Mouse (Mus musculus) G1E (cell line): ENCODE measurements at regions not wholly inside any gene's neighbourhood (a gene's known extent, or its start where the extent isn't known, plus 50 kb on each side); places are given as distances from the start of the nearest gene placed in this dataset.

Source experiments
- ATAC-seq: 2 replicates; pipeline ENCODE4 v1.8.0; 2016; ENCODE audit warnings: mild to moderate bottlenecking; ENCODE audit not compliant: insufficient number of reproducible peaks, poor library complexity, low FRiP score, severe bottlenecking; ENCODE audit errors: extremely low read depth
- DNase-seq: peaks from one replicate; pipeline ENCODE4 v3.0.0; 2012; ENCODE audit warnings: low spot score
- H3K27me3 ChIP-seq: 2 replicates; pipeline ENCODE4 v1.6.1; 2012; ENCODE audit warnings: mild to moderate bottlenecking, low read length, inconsistent platforms; ENCODE audit not compliant: insufficient read depth
- H3K36me3 ChIP-seq: replicated peaks from 2 replicates; pipeline ENCODE3; 2012; ENCODE audit warnings: mild to moderate bottlenecking, inconsistent platforms
- H3K4me1 ChIP-seq: 2 replicates; pipeline ENCODE4 v1.6.1; 2012; ENCODE audit warnings: low read depth, low read length, inconsistent platforms, mixed read lengths; ENCODE audit not compliant: insufficient read depth
- H3K4me3 ChIP-seq: 2 replicates; pipeline ENCODE4 v1.5.1; 2012; ENCODE audit warnings: low read depth, mild to moderate bottlenecking, inconsistent platforms, low read length, moderate library complexity, mixed read lengths
- H3K9me3 ChIP-seq: replicated peaks from 2 replicates; pipeline ENCODE4 v1.6.1; 2012; ENCODE audit warnings: inconsistent platforms
- CTCF ChIP-seq: IDR thresholded peaks from 2 replicates; pipeline ENCODE4 v1.5.1; 2012; ENCODE audit warnings: low read depth, low read length, inconsistent platforms, mixed read lengths
- GATA1 ChIP-seq: IDR thresholded peaks from 2 replicates; pipeline ENCODE4 v1.6.1; 2012; ENCODE audit warnings: borderline replicate concordance, low read length, inconsistent platforms, mixed read lengths
- GATA2 ChIP-seq: IDR thresholded peaks from 2 replicates; pipeline ENCODE4 v1.6.1; 2012; ENCODE audit warnings: low read depth, low read length, inconsistent platforms, borderline replicate concordance
- POLR2AphosphoS5 ChIP-seq: IDR thresholded peaks from 2 replicates; pipeline ENCODE4 v1.6.1; 2012; ENCODE audit warnings: low read depth, low read length, inconsistent platforms; ENCODE audit not compliant: insufficient replicate concordance
- TAL1 ChIP-seq: conservative IDR thresholded peaks from 2 replicates; pipeline ENCODE4 v1.6.1; 2012; ENCODE audit warnings: low read depth, low read length, inconsistent platforms, mixed read lengths

GRCm38 (mm10) chr16:51107421-51107820 is 516.5 kb upstream of the Ccdc54 start:
- H3K4me3 ChIP-seq = no peak overlapping the region
- no peaks in the 10 kb centered on the region for H3K36me3 ChIP-seq
- DNase-seq = no peak
- H3K27me3 ChIP-seq = no peaks in the 10 kb centered on the region
- TF ChIP-seq POLR2AphosphoS5 (no peak), TAL1 (no peak), CTCF (no peak), GATA2 (no peak), GATA1 (no peak)
- no peak for ATAC-seq
- H3K9me3 ChIP-seq = no peaks in the 10 kb centered on the region
- no peaks in the 10 kb centered on the region for H3K4me1 ChIP-seq

- H3K4me3 ChIP-seq = no peak overlapping the region
- no peaks in the 10 kb centered on the region for H3K4me1 ChIP-seq
- H3K9me3 ChIP-seq = no peaks in the 10 kb centered on the region
- H3K27me3 ChIP-seq = no peaks in the 10 kb centered on the region
- DNase-seq (no peak), ATAC-seq (no peak)
- no peaks in the 10 kb centered on the region for H3K36me3 ChIP-seq
- TF ChIP-seq GATA1 (no peak), POLR2AphosphoS5 (no peak), CTCF (no peak), GATA2 (no peak)
These were observed 495.6 kb upstream of the Ccdc54 start for GRCm38 (mm10) chr16:51086556-51086955.

- no peak for ATAC-seq
- H3K27me3 ChIP-seq = no peaks in the 10 kb centered on the region
- H3K9me3 ChIP-seq = no peaks in the 10 kb centered on the region
- TF ChIP-seq GATA1 (no peak), CTCF (no peak), POLR2AphosphoS5 (no peak), GATA2 (no peak), TAL1 (no peak)
- no peak for DNase-seq
- H3K4me1 ChIP-seq = no peaks in the 10 kb centered on the region
- no peaks in the 10 kb centered on the region for H3K36me3 ChIP-seq
- H3K4me3 ChIP-seq = no peak overlapping the region
These were observed 489.2 kb upstream of the Ccdc54 start for GRCm38 (mm10) chr16:51080146-51080545.

GRCm38 (mm10) chr16:51048650-51049049 is 457.7 kb upstream of the Ccdc54 start:
- ATAC-seq (no peak), DNase-seq (no peak)
- TF ChIP-seq GATA2 = no peak
- TF ChIP-seq POLR2AphosphoS5 = no peak
- TF ChIP-seq CTCF = no peak
- TF ChIP-seq TAL1 = no peak
- TF ChIP-seq GATA1 = no peak
- no peaks in the 10 kb centered on the region for H3K36me3 ChIP-seq
- H3K27me3 ChIP-seq = no peaks in the 10 kb centered on the region
- H3K4me1 ChIP-seq = no peaks in the 10 kb centered on the region
- H3K4me3 ChIP-seq = no peak overlapping the region
- no peaks in the 10 kb centered on the region for H3K9me3 ChIP-seq

GRCm38 (mm10) chr16:51048169-51048568 is 457.2 kb upstream of the Ccdc54 start:
- H3K4me3 ChIP-seq = no peak overlapping the region
- no peaks in the 10 kb centered on the region for H3K36me3 ChIP-seq
- H3K27me3 ChIP-seq = no peaks in the 10 kb centered on the region
- no peak for DNase-seq
- ATAC-seq = no peak
- H3K4me1 ChIP-seq = no peaks in the 10 kb centered on the region
- no peaks in the 10 kb centered on the region for H3K9me3 ChIP-seq
- no peak for TF ChIP-seq POLR2AphosphoS5
- no peak for TF ChIP-seq TAL1
- no peak for TF ChIP-seq GATA2
- no peak for TF ChIP-seq CTCF
- no peak for TF ChIP-seq GATA1

- Histone ChIP-seq H3K4me1 (no peaks in the 10 kb centered on the region), H3K9me3 (no peaks in the 10 kb centered on the region), H3K27me3 (no peaks in the 10 kb centered on the region), H3K36me3 (no peaks in the 10 kb centered on the region), H3K4me3 (no peak overlapping the region)
- no peak for ATAC-seq
- no peak for DNase-seq
- no peak for TF ChIP-seq GATA2
- no peak for TF ChIP-seq POLR2AphosphoS5
- TF ChIP-seq TAL1 = no peak
- no peak for TF ChIP-seq CTCF
- no peak for TF ChIP-seq GATA1
These were observed 450.4 kb upstream of the Ccdc54 start for GRCm38 (mm10) chr16:51041311-51041710.

GRCm38 (mm10) chr16:51002876-51003275 is 411.9 kb upstream of the Ccdc54 start:
- Histone ChIP-seq H3K4me3 (no peak overlapping the region), H3K9me3 (0 out of 2 replicates have a peak, but pooled peaks cover 2% of the 10 kb centered on the region), H3K27me3 (no peaks in the 10 kb centered on the region), H3K36me3 (no peaks in the 10 kb centered on the region), H3K4me1 (no peaks in the 10 kb centered on the region)
- TF ChIP-seq TAL1 (no peak), GATA1 (no peak), GATA2 (no peak), POLR2AphosphoS5 (no peak), CTCF (no peak)
- DNase-seq (no peak), ATAC-seq (no peak)
